Mouse (Mus musculus) limb, embryonic 12.5 days (tissue): Measurements from ENCODE around the gene Tsen54. TPM values are rescaled to one million over a fixed set of nuclear protein-coding genes. Genes with fewer than 3 reads are reported as not detected.

Source experiments
- ATAC-seq: fragments of 200-750 bp; cut with Nextera tagmentation; 2 replicates; pipeline ENCODE4 v1.8.0; 2017; ENCODE audit warnings: low read depth, moderate TSS enrichment; ENCODE audit not compliant: insufficient number of reproducible peaks, insufficient read depth, low FRiP score, low TSS enrichment
- H3K27ac ChIP-seq: fragments of 300-500 bp; sonication (generic); 2 replicates; pipeline ENCODE4 v1.5.1; 2016; ENCODE audit warnings: mild to moderate bottlenecking, moderate library complexity
- H3K27me3 ChIP-seq: fragments of 300-500 bp; sonication (generic); 2 replicates; pipeline ENCODE4 v1.6.1; 2016; ENCODE audit warnings: mild to moderate bottlenecking, moderate library complexity
- H3K36me3 ChIP-seq: fragments of 300-500 bp; sonication (generic); 2 replicates; pipeline ENCODE4 v1.6.1; 2016; ENCODE audit warnings: mild to moderate bottlenecking, moderate library complexity
- H3K4me1 ChIP-seq: fragments of 300-500 bp; sonication (generic); replicated peaks from 2 replicates; pipeline ENCODE4 v1.6.1; 2016
- H3K4me2 ChIP-seq: fragments of 300-500 bp; sonication (generic); 2 replicates; pipeline ENCODE4 v1.6.1; 2016; ENCODE audit warnings: mild to moderate bottlenecking, moderate library complexity
- H3K4me3 ChIP-seq: fragments of 300-500 bp; sonication (generic); replicated peaks from 2 replicates; pipeline ENCODE4 v1.5.1; 2016; ENCODE audit warnings: mild to moderate bottlenecking
- H3K9ac ChIP-seq: fragments of 300-500 bp; sonication (generic); replicated peaks from 2 replicates; pipeline ENCODE4 v1.6.1; 2016; ENCODE audit warnings: mild to moderate bottlenecking, moderate library complexity
- H3K9me3 ChIP-seq: fragments of 300-500 bp; sonication (generic); 2 replicates; pipeline ENCODE4 v1.6.1; 2016; ENCODE audit warnings: mild to moderate bottlenecking, moderate library complexity
- WGBS: fragments of 180-500 bp; shearing (Covaris S2); methylation state at CpG from one replicate; pipeline ENCODE4 v1.1.7; 2016; 5-methylcytosine and 5-hydroxymethylcytosine counted together
- microRNA-seq: library from miRNA; unstranded; fragments of <30 nt; microRNA quantifications from one replicate; pipeline ENCODE4, GENCODE M21; 2017
- polyA plus RNA-seq: library from polyadenylated mRNA; unstranded; fragments of >200 nt; fragmentation: Nextera tagmentation; extraction: Ambion mirVana; gene quantifications from 2 replicates; pipeline ENCODE4 v1.2.1, GENCODE M21; 2016

Tsen54 gene
- polyA plus RNA-seq, 1 experiment from 2014 or later = 36.1 TPM

DNA sequence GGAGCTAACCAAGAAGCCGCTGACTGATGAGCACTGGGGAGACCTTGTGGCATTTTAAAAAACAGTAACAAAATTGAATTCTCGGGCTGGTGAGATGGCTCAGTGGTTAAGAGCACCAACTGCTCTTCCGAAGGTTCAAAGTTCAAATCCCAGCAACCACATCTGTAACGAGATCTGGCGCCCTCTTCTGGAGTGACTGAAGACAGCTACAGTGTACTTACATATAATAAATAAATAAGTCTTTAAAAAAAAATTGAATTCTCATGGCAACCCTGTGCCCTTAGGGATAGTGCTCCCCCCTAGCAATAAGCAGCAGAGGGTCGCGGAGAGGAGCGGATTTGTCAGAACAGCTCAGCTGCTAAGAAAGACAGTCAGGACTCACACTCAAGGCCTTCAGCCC is 49.4 kb downstream of the Tsen54 start:
- no peak for ATAC-seq

GRCm38 (mm10) chr11:115869393-115869792 is 54.9 kb downstream of the Tsen54 start:
- Histone ChIP-seq H3K4me3 (no peak overlapping the region), H3K4me1 (no peaks in the 10 kb centered on the region)
- WGBS = 82% methylated on average over 8 of the region's 8 CpGs

More for the DNA sequence above, 49.4 kb downstream of the Tsen54 start:
- Histone ChIP-seq H3K4me1 (peaks cover 9% of the 10 kb centered on the region; the same call in 1 of the 2 replicates), H3K9ac (no peak overlapping the region), H3K4me3 (no peak overlapping the region), H3K4me2 (no peak overlapping the region), H3K36me3 (no peaks in the 10 kb centered on the region), H3K27ac (no peak overlapping the region), H3K27me3 (peaks cover 46% of the 10 kb centered on the region), H3K9me3 (no peaks in the 10 kb centered on the region)
- 85% methylated on average over 8 of the region's 8 CpGs for WGBS

DNA sequence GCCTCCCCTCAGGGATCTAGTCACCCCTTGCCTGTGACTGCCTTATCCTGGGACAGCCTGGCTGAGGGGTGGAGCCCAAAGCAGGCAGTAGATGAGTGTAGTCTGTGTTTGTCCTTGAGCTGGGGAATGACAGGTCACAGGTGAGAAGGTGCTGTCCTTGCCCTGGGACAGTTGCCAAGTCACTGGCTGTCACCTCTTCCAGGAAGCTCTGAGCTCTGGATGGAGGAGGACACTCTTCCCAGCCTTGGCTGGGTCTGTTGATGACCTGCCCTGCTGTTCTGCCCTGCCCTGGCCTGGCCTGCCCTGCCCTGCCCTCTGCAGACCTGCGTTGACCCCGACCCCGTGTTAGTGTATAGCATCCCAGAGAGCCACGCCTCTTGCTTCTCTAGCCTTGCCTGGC is 57.9 kb downstream of the Tsen54 start:
- H3K36me3 ChIP-seq = no peaks in the 10 kb centered on the region
- H3K9ac ChIP-seq = no peak overlapping the region
- no peak overlapping the region for H3K27ac ChIP-seq
- 59% methylated on average over 4 of the region's 4 CpGs for WGBS
- H3K4me2 ChIP-seq = no peak overlapping the region
- H3K27me3 ChIP-seq = 0 out of 2 replicates have a peak, but pooled peaks cover 5% of the 10 kb centered on the region
- H3K4me3 ChIP-seq = no peak overlapping the region
- ATAC-seq = no peak
- H3K4me1 ChIP-seq = no peaks in the 10 kb centered on the region
- no peaks in the 10 kb centered on the region for H3K9me3 ChIP-seq

More at GRCm38 (mm10) chr11:115869393-115869792, 54.9 kb downstream of the Tsen54 start:
- Histone ChIP-seq H3K36me3 (no peaks in the 10 kb centered on the region), H3K9ac (no peak overlapping the region), H3K9me3 (no peaks in the 10 kb centered on the region), H3K27me3 (peaks cover 11% of the 10 kb centered on the region; the same call in 1 of the 2 replicates), H3K4me2 (no peak overlapping the region), H3K27ac (no peak overlapping the region)
- no peak for ATAC-seq

Small RNAs within 50 kb of the gene (microRNA-seq; reads per million reads assigned to microRNA genes)
- 0.70 reads per million for gene Mir5621

Other genes with a start within 250 kb of the Tsen54 start
- gene Mrps7, start 210.8 kb upstream of the Tsen54 start, polyA plus RNA-seq = 96.0 and 106 TPM in 2 replicates
- gene Gga3, start 210.7 kb upstream of the Tsen54 start, polyA plus RNA-seq = 20.3 and 21.7 TPM in 2 replicates
- gene Mif4gd, start 201.8 kb upstream of the Tsen54 start, polyA plus RNA-seq = 18.2 and 18.6 TPM in 2 replicates
- gene Slc25a19, start 186.4 kb upstream of the Tsen54 start, polyA plus RNA-seq = 24.1 and 34.0 TPM in 2 replicates
- gene Grb2, start 106.1 kb upstream of the Tsen54 start, polyA plus RNA-seq = 109 and 114 TPM in 2 replicates
- gene Tmem94, start 49.3 kb upstream of the Tsen54 start, polyA plus RNA-seq = 26.5 and 31.9 TPM in 2 replicates
- gene Caskin2, start 1.1 kb upstream of the Tsen54 start, polyA plus RNA-seq = 14.9 and 16.2 TPM in 2 replicates
- 5.2 and 6.3 TPM in 2 replicates for gene Llgl2, start 9.3 kb downstream of the Tsen54 start, polyA plus RNA-seq
- 0.20 TPM in 1 of 2 replicates, not detected in the other for gene Myo15b, start 43.7 kb downstream of the Tsen54 start, polyA plus RNA-seq
- 3.1 and 4.2 TPM in 2 replicates for gene Smim5, start 85.2 kb downstream of the Tsen54 start, polyA plus RNA-seq
- gene Smim6, start 97.3 kb downstream of the Tsen54 start, polyA plus RNA-seq = 1.4 and 2.1 TPM in 2 replicates
- gene Sap30bp, start 118.6 kb downstream of the Tsen54 start, polyA plus RNA-seq = 52.5 and 56.9 TPM in 2 replicates
- gene Recql5, start 118.8 kb downstream of the Tsen54 start, polyA plus RNA-seq = 24.7 and 30.6 TPM in 2 replicates
- gene Itgb4, start 160.0 kb downstream of the Tsen54 start, polyA plus RNA-seq = 3.1 and 3.9 TPM in 2 replicates
- gene Galk1, start 198.0 kb downstream of the Tsen54 start, polyA plus RNA-seq = 181 and 182 TPM in 2 replicates
- 2,405 and 2,474 TPM in 2 replicates for gene H3f3b, start 213.2 kb downstream of the Tsen54 start, polyA plus RNA-seq
- 50.0 and 51.8 TPM in 2 replicates for gene Unk, start 215.6 kb downstream of the Tsen54 start, polyA plus RNA-seq